Mouse (Mus musculus) R1 (cell line): ENCODE measurements around the gene Cbx1.
"Not testable (repeated sequence)": the region's sequence is repeated elsewhere in the genome, so short reads cannot be mapped to it uniquely, and the experiment has no call there.

Experiments
- DNase-seq: peaks from one replicate; pipeline ENCODE4 v3.0.0-alpha.2; 2018; ENCODE audit warnings: low read depth, low spot score

Gene Cbx1

DNA sequence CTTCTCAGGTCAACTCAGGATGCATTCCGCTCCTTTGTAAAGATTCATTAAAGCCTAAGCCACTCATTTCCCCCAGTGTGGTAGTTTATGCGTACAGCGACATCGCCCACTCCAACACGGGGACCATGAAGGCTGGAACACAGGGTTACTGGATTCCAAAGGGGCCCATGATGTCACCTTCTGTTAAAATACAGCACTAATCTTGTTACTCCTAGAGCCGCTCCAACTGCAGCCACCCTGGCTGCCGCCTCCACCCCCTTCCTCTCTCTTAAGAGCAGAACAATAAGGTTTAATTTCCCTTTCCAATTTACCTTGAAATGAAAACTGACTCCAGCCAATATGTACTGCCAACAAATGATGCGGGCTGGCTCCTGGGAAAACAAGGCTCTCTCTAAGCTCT, 13.9 kb upstream of the Cbx1 start:
- no peak for DNase-seq

DNA sequence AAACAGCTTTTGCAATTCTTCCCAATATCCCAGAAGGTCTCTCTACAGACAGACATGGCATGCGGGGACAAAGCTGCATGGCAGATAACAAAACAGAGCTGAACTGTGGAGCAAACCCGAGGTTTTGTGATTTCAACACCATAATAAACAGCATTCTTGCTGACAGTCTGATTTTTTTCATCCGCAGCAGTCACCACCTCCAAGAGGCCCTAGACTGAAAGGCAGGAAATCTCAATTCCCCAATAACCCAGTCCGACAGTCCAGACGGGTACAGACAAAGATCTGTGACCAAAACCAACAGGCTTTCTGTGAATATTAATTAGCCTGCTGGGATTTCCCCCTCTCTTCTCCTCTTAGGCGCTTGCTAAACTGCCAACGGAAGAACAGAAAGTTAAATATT, 13.3 kb upstream of the Cbx1 start:
- DNase-seq, result no peak

DNA sequence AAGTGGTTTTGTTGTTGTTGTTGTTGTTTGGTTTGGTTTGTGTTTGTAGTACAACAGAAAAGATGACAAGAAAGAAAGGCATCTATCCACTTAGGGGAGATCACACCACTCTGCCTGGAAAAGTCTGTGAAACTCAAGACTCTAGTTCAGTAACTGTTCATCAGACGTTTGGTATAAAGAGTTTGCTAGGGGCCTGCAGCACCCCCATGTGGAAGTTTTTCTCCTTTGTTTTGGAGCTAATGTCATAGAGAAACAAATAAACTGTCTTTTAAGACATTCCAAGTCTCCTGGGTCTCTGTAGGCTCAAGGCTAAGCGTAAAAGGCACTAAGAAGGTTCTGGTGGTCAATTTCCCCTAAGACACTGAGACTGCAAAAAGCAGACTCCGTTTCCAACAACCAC, 12.9 kb upstream of the Cbx1 start:
- DNase-seq, result no peak

DNA sequence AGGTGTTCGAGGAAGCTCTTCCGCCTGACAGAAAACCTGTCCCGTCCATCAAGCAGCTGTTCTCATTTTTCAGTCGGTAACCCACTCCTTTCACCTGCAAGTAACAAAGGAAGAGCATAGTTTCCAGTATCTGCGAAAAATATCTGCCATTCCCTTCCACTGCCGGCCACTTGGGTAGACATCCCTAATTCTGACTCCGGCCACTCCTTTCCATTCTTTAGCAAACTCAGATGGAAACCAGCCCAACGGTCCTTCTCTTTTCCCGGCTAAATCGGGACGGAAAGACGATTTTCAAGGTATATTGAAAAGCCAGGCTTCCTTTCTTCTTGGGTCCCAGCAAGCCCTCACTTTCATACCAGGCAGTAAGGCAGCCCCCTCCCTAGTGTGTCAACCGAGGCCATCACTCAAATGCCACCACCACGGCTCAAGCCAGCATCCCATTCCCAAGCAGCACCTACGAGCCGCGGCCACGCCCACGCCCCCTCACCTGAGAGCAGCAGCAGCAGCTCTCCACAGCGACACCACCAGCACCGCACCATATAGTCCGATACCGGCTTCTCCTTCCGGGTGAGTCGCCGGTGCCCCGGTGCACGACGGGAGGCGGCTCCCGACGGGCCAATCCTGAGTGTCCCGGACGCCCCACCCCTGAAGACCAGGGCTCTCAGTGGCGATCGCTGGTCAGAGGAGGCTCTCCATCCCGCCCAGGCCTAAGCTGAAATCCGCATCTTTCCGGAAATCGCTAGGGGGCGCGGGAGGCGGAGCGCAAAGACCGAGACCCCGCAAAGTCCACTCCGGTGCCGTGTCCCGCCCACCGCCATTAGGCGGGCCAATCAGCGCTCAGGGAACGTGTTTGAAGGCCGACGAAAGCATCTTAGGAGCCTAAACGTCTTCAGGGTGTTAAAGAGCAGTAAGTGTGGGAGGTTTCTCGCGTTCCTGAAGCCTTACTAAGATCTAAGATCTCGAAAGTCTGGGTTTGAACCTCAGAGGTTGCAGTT, 11.7 kb upstream of the Cbx1 start, which contains the start of gene Snx11:
Gene Snx11, minus strand, starts transcription at position 592 of the 995 bp plus-strand sequence.
- peak; percentile 99 for DNase-seq

DNA sequence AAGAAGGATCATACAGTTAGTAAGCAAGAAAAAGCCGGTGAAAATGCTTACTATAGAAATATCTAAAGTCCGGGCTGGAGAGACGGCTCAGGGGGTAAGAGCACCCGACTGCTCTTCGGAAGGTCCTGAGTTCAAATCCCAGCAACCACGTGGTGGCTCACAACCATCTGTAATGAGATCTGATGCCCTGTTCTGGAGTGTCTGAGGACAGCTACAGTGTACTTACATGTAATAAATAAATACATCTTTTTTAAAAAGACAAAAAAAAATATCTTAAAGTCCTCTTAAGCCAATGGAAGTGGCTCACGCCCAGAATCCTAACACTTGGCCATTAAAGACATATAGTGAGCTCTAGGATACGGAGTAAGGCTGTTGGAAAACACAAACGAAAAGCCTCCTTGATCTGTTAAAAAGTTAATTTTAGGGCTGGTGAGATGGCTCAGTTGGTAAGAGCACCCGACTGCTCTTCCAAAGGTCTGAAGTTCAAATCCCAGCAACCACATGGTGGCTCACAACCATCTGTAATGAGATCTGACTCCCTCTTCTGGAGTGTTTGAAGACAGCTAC, 10.8 kb upstream of the Cbx1 start:
- DNase-seq, result not testable (repeated sequence)

DNA sequence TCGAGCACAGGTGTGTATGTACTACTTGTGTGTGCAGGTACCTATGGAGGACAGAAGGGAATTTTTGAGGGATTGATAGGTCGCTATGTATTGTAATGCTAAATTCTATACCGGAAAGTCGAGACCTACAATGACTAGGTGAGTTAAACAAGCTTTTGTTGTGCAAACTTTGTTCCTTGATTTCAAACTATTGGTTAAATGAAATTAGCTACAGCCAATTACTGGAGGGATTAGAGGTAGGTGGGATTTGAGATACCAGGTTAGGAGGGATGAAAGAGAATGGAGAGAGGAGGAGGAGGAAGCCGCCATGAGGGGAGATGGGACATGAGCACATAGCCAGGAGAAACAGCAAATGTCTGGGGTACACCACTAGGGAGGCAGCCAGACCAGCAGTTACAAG, 8.6 kb upstream of the Cbx1 start:
- peak; percentile 96 for DNase-seq

DNA sequence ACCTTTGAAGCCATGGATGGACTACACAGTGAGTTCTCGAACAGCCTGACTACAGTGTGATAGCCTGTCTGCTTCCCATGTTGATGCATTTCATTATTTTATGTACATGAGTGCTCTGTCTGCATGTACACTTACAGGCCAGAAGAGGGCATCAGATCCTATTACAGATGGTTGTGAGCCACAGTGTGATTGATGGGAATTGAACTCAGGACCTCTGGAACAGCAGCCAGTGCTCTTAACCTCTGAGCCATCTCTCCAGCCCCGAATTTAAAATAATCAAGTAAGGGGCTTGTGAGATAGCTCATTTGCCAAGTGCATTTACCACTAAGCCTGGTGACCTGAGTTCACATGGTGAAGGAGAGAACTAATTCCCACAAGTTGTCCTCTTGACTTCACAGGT, 7.5 kb upstream of the Cbx1 start:
- peak; percentile 69 for DNase-seq

DNA sequence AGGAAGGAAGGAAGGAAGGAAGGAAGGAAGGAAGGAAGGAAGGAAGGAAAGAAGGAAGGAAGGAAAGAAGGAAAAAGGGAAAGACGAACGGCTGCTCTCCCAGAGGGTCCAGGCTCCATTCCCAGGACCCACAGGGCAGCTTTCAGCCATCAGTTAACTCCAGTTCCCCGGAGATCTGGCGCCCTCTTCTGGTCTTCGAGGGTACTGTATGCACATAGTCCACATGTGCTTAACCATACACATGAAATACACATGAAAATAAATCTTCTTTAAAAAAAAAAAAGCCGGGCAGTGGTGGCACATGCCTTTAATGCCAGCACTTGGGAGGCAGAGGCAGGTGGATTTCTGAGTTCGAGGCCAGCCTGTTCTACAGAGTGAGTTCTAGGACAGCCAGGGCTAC, 4.1 kb upstream of the Cbx1 start:
- DNase-seq, result peak; percentile 90

DNA sequence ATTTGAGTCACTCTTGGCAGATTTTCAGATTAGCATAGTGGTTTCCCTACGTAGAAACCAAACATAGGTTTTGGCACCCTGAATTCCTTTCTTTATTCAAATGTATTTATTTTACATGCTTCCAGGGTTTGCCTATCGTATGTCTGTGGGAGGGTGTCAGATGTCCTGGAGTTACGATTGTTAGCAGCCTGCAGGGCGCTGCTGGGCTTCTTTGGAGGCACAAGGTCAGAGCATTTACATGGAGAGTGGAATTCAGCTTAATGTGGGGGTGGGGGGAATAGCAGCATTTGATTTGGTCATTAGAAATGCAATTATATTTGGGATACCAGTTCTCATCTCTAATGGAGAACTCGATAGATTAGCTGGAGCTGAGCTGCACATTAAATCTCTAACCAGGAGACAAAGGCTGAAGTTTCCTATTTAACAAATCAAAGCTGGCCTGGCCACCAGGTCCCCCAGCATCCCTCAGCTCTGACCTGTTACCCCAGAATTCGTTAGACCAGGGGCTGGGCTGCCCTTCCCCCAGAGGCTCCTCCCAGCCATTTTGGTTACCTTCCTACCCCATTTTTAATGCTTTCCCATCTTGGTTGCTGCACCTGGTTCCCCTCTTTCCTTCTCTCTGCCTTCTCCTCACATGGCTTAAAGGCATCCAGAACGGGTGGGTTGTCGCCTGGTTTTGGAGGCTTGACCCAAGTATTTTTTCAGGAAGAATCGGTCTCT, 2.0 kb upstream of the Cbx1 start:
- DNase-seq, result peak; percentile 86

DNA sequence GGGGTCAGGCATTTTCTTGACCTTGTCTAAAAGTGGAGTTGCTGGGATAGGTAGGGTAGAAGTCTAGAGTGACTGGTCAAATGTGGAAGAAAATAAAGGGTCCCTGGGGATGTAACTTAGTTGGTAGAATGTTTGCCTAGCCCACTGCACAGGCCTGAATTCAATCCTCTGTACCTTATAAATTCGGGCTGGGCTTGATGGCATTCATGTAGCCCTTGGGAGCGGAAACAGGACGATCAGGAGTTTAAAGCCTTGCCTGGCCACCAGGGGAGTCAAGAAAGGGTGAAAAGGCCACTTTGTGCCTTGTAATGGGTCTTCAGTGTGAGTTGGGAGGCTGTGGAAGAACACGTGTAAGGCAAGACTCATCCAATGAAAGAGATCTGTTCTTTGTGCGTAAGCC, 1.1 kb downstream of the Cbx1 start:
- peak; percentile 93 for DNase-seq

DNA sequence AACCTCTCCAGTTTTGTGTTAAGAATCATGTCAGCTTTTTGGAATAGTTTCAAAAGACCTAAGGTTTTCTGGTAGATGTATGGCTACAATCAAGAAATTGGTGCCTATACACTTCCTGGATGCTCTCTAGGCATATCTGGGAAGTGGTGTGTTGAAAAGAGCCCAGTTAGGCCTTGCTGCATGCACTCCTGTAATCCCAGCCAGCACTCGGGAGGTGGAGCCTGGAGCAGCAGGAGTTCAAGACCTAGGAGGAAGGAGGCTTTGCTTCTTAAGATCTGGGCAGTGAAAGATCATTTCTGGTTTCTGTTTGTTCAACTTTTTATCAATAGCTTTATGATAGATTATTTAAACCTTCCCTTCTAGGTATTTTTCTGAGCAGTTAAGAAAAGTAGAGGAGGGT, 1.8 kb downstream of the Cbx1 start:
- DNase-seq, result peak; percentile 85

DNA sequence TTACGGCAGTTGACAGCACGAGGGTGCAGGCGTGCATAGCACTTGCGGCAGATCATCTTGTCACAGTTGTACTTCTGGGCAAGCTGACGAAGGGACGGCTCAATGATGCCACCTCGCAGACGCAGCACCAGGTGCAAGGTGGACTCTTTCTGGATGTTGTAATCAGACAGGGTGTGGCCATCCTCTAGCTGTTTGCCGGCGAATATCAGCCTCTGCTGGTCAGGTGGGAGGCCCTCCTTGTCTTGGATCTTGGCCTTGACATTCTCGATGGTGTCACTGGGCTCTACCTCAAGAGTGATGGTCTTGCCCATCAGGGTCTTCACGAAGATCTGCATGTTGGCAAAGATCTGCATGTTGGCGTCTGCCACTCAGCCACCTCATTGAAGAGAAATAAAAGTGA, 6.6 kb downstream of the Cbx1 start:
- peak; percentile 60 for DNase-seq

DNA sequence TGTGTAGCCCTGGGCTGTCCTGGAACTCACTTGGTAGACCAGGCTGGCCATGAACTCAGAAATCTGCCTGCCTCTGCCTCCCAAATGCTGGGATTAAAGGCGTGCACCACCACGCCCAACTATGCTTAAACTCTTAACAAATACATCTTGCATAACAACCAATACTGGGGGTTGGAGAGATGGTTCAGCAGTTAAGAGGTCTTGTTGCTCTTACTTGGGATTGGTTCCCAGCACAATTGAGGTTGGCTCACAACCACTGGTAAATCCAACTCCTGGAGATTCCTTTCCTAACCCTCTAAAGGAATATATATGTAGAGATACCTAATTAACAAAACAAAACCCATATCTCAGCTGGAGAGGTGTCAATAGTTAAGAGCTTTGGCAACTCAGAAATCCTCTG, 7.2 kb downstream of the Cbx1 start:
- DNase-seq, result peak; percentile 97

DNA sequence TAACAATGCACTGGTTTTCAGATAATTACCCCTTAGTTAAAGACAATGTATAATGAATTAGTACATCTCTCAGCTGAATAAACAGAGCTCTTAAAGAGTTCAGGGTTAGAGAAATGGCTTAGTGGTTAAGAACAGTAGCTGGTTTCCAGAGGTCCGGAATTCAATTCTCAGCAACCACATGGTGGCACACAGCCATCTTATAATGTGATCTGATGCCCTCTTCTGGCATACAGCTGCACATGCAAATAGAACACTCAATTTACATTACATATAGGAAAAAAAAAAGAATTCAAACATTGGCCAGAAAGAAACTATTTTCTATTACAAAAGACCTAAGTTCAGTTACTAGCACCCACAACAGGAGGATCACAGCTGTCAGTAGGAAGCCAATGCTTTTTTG, 7.7 kb downstream of the Cbx1 start:
- DNase-seq, result peak; percentile 73

DNA sequence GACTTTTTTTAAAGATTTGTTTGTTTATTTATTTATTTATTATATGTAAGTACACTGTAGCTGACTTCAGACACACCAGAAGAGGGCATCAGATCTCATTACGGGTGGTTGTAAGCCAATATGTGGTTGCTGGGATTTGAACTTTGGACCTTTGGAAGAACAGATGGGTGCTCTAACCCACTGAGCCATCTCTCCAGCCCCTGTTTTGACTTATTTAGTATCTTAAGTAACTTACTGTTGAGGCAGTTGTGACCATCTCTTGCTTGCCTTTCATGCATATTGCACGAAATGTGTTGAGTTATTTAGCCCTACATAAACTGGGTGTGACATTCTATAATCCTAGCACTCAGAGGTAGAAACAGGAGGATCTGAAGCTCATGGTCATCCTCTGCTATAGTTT, 10.6 kb downstream of the Cbx1 start:
- no peak for DNase-seq

DNA sequence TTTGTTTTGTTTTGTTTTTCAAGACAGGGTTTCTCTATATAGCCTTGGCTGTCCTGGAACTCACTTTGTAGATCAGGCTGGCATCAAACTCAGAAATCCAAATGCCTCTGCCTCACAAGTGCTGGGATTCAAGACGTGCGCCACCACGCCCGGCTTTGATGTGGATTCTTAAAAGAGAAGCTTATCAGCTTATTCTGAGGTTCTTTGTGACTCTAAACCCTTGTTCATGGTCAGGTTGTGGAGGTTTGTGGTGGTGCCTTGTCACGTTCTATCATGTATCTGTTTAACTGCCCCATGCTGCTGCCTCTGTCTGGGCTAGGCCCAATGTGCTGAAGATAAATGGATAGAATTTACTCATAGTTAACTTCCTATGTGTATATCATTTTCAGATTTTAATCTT, 16.7 kb downstream of the Cbx1 start:
- no peak for DNase-seq

DNA sequence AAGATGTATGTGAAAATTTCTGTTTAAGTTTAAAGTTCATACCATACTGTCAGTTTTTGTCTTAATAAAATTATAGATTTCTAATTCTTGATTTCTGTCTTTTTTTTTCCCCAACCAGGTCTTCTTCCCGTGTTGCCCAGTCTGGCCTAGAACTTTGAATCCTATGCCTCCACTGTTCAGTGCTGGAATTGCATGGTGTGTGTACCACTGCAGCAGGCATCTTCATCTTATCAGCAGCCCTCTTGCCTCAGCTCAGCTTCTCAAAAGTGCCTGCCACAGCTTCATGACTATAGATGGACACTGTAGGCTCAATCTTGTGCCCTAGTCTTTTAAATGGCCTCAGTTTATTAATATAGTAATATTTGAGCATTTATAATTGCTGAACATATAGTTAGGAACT, 19.1 kb downstream of the Cbx1 start:
- peak; percentile 70 for DNase-seq

DNA sequence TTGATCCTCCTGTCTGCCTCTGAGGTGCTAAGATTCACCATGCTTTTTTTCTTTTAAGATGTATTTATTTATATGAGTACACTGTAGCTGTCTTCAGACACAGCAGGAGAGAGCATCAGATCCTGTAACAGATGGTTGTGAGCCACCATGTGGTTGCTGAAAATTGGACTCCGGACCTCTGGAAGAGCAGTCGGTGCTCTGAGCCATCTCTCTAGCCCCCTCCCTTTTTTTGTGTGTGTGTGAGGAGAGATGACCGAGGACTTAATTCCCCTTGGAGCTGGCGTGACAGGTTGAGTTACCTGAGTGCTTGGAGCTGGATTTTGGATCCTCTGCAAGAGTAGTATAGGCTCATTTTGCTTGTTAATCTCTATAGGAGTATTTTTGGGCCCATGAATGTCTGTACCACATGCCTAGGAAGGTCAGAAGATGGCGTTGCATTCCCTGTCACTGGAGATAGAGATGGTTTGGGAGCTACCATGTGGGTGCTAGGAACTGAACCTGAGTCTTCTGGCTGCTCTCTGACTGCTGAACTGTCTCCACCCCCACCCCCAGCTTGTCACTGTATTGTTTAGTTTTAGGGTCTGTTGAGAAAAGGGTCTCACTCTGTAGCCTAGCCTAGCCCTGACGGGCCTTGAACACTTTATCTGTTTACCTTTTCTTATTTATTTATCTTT, 20.8 kb downstream of the Cbx1 start:
- no peak for DNase-seq

DNA sequence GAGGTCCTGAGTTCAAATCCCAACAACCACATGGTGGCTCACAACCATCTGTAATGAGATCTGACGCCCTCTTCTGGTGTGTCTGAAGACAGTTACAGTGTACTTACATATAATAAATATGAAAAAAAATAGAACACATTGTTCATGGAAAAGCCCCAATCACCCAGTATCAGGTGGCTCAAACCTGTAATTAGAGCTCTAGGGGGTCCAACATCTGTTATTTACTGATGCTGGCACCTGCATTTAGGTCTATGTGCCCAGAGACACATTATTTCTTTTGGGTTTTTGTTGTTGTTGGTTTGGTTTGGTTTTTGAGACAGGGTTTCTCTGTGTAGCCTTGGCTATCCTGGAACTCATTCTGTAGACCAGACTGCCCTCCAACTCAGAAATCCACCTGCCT, 22.3 kb downstream of the Cbx1 start:
- not testable (repeated sequence) for DNase-seq

DNA sequence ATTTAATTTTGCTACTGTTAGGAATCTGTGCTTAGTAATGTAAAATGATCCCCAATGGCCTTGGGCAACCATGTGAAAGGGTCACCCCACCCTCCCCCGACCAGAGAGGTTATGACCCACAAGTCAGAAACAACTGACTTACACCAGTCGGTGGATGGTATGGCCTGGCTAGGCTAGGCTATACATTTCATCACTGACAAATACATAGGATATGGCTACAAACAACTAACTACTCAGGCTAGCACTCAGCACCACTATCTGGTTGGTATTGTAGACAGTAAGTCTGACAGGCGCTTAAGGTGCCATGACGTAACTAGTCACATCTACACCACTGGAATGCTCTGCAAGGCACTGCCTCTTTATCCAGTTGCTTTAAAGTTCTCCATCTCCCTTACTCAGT, 24.5 kb downstream of the Cbx1 start:
- DNase-seq, result no peak

DNA sequence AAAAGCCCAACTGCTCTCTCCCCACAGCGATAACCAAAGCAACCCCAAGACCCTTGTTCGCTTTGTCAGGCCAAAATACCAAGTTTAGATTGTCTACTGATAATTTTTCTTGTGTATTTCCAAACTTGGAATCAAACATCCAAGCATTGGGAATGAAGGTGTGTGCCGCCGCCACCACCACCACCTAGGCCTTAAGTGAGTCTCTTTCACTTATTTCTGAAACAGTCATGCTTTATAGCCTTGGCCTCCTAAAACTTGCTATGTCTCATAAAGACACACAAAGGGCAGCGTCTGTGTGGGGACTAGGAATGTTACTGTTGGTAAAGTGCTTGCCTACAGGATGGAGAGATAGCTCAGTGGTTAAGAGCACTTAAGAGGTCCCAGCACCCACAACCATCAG, 25.0 kb downstream of the Cbx1 start:
- no peak for DNase-seq

DNA sequence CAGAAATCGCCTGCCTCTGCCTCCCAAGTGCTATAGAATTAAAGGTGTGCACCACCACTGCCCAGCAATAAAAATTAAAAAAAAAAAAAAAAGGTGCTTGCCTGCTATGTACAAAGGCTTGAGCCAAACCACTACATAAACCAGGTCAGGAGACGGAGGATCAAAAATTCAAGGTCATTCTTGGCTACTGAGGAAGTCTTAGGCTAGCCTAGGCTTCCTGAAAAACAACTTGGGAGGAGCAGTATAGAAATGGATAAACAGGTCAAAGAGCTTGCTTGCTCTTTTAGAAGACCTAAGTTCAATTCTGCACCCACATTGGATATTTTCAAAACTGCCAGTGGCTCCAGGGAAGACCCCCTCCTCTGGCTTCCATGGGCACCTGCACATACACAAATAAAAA, 25.5 kb downstream of the Cbx1 start:
- DNase-seq, result no peak
